Mouse (Mus musculus): Measurements from ENCODE around the gene Adamts12. TPM values are rescaled to one million over a fixed set of nuclear protein-coding genes. Genes with fewer than 3 reads are reported as not detected.
A peak's percentile ranks its signal among the peaks of the same experiment; 100 is the strongest.

The Adamts12 gene
- polyA plus RNA-seq, 1 experiment from 2014 or later, result 1.7 TPM

GRCm38 (mm10) chr15:11364112-11364511, 299.5 kb downstream of the Adamts12 start:
- H3K4me2 ChIP-seq (ENCODE audit: low read depth, low read length), result no peak overlapping the region
- H3K9ac ChIP-seq (ENCODE audit: low read depth, low read length), result no peak overlapping the region
- H3K27me3 ChIP-seq (replicated peaks; ENCODE audit: control insufficient read depth, insufficient read depth, low read length), result no peaks in the 10 kb centered on the region
- no peaks in the 10 kb centered on the region for H3K9me3 ChIP-seq (ENCODE audit: control insufficient read depth, low read length)
- WGBS, result 38% methylated on average over 2 of the region's 2 CpGs
- no peaks in the 10 kb centered on the region for H3K36me3 ChIP-seq (ENCODE audit: control insufficient read depth, insufficient read depth, low read length)
- H3K4me1 ChIP-seq (ENCODE audit: control insufficient read depth, insufficient read depth, low read length), result no peaks in the 10 kb centered on the region
- no peak for ATAC-seq
- H3K4me3 ChIP-seq (ENCODE audit: low read length), result no peak overlapping the region
- H3K27ac ChIP-seq (ENCODE audit: low read length), result no peak overlapping the region

- H3K27ac ChIP-seq (ENCODE audit: low read length), result no peak overlapping the region
- H3K4me3 ChIP-seq (ENCODE audit: low read length), result no peak overlapping the region
- H3K36me3 ChIP-seq (ENCODE audit: control insufficient read depth, insufficient read depth, low read length), result no peaks in the 10 kb centered on the region
- no peaks in the 10 kb centered on the region for H3K9me3 ChIP-seq (ENCODE audit: control insufficient read depth, low read length)
- H3K4me1 ChIP-seq (ENCODE audit: control insufficient read depth, insufficient read depth, low read length), result no peaks in the 10 kb centered on the region
- 96% methylated on average over 1 of the region's 1 CpGs for WGBS
- H3K9ac ChIP-seq (ENCODE audit: low read depth, low read length), result no peak overlapping the region
- ATAC-seq, result no peak
- H3K27me3 ChIP-seq (replicated peaks; ENCODE audit: control insufficient read depth, insufficient read depth, low read length), result no peaks in the 10 kb centered on the region
- H3K4me2 ChIP-seq (ENCODE audit: low read depth, low read length), result no peak overlapping the region
These were observed 300.2 kb downstream of the Adamts12 start for GRCm38 (mm10) chr15:11364795-11365194.

- Histone ChIP-seq H3K27ac (ENCODE audit: low read length) (no peak overlapping the region), H3K4me1 (ENCODE audit: control insufficient read depth, insufficient read depth, low read length) (no peaks in the 10 kb centered on the region), H3K9me3 (ENCODE audit: control insufficient read depth, low read length) (no peaks in the 10 kb centered on the region), H3K36me3 (ENCODE audit: control insufficient read depth, insufficient read depth, low read length) (no peaks in the 10 kb centered on the region), H3K4me3 (ENCODE audit: low read length) (no peak overlapping the region), H3K27me3 (replicated peaks; ENCODE audit: control insufficient read depth, insufficient read depth, low read length) (no peaks in the 10 kb centered on the region), H3K9ac (ENCODE audit: low read depth, low read length) (no peak overlapping the region), H3K4me2 (ENCODE audit: low read depth, low read length) (no peak overlapping the region)
- 66% methylated on average over 3 of the region's 3 CpGs for WGBS
- no peak for ATAC-seq
These were observed 305.0 kb downstream of the Adamts12 start for GRCm38 (mm10) chr15:11369572-11369971.

- no peak overlapping the region for H3K27ac ChIP-seq (ENCODE audit: low read length)
- no peak overlapping the region for H3K4me2 ChIP-seq (ENCODE audit: low read depth, low read length)
- 67% methylated on average over 7 of the region's 7 CpGs for WGBS
- H3K36me3 ChIP-seq (ENCODE audit: control insufficient read depth, insufficient read depth, low read length), result no peaks in the 10 kb centered on the region
- no peak overlapping the region for H3K4me3 ChIP-seq (ENCODE audit: low read length)
- no peak for ATAC-seq
- H3K9ac ChIP-seq (ENCODE audit: low read depth, low read length), result no peak overlapping the region
- peaks cover 3% of the 10 kb centered on the region; the same call in 1 of the 2 replicates for H3K4me1 ChIP-seq (ENCODE audit: control insufficient read depth, insufficient read depth, low read length)
- H3K9me3 ChIP-seq (ENCODE audit: control insufficient read depth, low read length), result no peaks in the 10 kb centered on the region
- no peaks in the 10 kb centered on the region for H3K27me3 ChIP-seq (replicated peaks; ENCODE audit: control insufficient read depth, insufficient read depth, low read length)
These were observed 306.0 kb downstream of the Adamts12 start for GRCm38 (mm10) chr15:11370477-11371085.

GRCm38 (mm10) chr15:11379431-11380086, 315.0 kb downstream of the Adamts12 start:
- Histone ChIP-seq H3K4me3 (ENCODE audit: low read length) (no peak overlapping the region), H3K9me3 (ENCODE audit: control insufficient read depth, low read length) (no peaks in the 10 kb centered on the region), H3K27me3 (replicated peaks; ENCODE audit: control insufficient read depth, insufficient read depth, low read length) (no peaks in the 10 kb centered on the region), H3K36me3 (ENCODE audit: control insufficient read depth, insufficient read depth, low read length) (peaks cover 10% of the 10 kb centered on the region), H3K27ac (ENCODE audit: low read length) (no peak overlapping the region), H3K4me1 (ENCODE audit: control insufficient read depth, insufficient read depth, low read length) (peaks cover 3% of the 10 kb centered on the region; the same call in 1 of the 2 replicates), H3K4me2 (ENCODE audit: low read depth, low read length) (no peak overlapping the region), H3K9ac (ENCODE audit: low read depth, low read length) (no peak overlapping the region)
- WGBS, result 82% methylated on average over 8 of the region's 8 CpGs
- peak; percentile 23; the same call in 1 of the 2 replicates for ATAC-seq

- no peak overlapping the region for H3K4me3 ChIP-seq (ENCODE audit: low read length)
- H3K36me3 ChIP-seq (ENCODE audit: control insufficient read depth, insufficient read depth, low read length), result peaks cover 14% of the 10 kb centered on the region
- WGBS, result 46% methylated on average over 8 of the region's 8 CpGs
- H3K9ac ChIP-seq (ENCODE audit: low read depth, low read length), result no peak overlapping the region
- no peak overlapping the region for H3K4me2 ChIP-seq (ENCODE audit: low read depth, low read length)
- peak; percentile 39 for ATAC-seq
- peaks cover 2% of the 10 kb centered on the region; the same call in 1 of the 2 replicates for H3K4me1 ChIP-seq (ENCODE audit: control insufficient read depth, insufficient read depth, low read length)
- no peak overlapping the region for H3K27ac ChIP-seq (ENCODE audit: low read length)
- H3K9me3 ChIP-seq (ENCODE audit: control insufficient read depth, low read length), result no peaks in the 10 kb centered on the region
- H3K27me3 ChIP-seq (replicated peaks; ENCODE audit: control insufficient read depth, insufficient read depth, low read length), result no peaks in the 10 kb centered on the region
These were observed 315.5 kb downstream of the Adamts12 start for GRCm38 (mm10) chr15:11380087-11380530.

- no peaks in the 10 kb centered on the region for H3K27me3 ChIP-seq (replicated peaks; ENCODE audit: control insufficient read depth, insufficient read depth, low read length)
- WGBS, result 82% methylated on average over 8 of the region's 8 CpGs
- ATAC-seq, result no peak
- H3K4me1 ChIP-seq (ENCODE audit: control insufficient read depth, insufficient read depth, low read length), result no peaks in the 10 kb centered on the region
- no peak overlapping the region for H3K9ac ChIP-seq (ENCODE audit: low read depth, low read length)
- no peak overlapping the region for H3K27ac ChIP-seq (ENCODE audit: low read length)
- H3K4me2 ChIP-seq (ENCODE audit: low read depth, low read length), result no peak overlapping the region
- no peaks in the 10 kb centered on the region for H3K9me3 ChIP-seq (ENCODE audit: control insufficient read depth, low read length)
- H3K4me3 ChIP-seq (ENCODE audit: low read length), result no peak overlapping the region
- peaks cover 19% of the 10 kb centered on the region for H3K36me3 ChIP-seq (ENCODE audit: control insufficient read depth, insufficient read depth, low read length)
These were observed 316.0 kb downstream of the Adamts12 start for GRCm38 (mm10) chr15:11380616-11381015.

- Histone ChIP-seq H3K27me3 (replicated peaks; ENCODE audit: control insufficient read depth, insufficient read depth, low read length) (no peaks in the 10 kb centered on the region), H3K9me3 (ENCODE audit: control insufficient read depth, low read length) (no peaks in the 10 kb centered on the region), H3K27ac (ENCODE audit: low read length) (no peak overlapping the region), H3K4me3 (ENCODE audit: low read length) (no peak overlapping the region), H3K36me3 (ENCODE audit: control insufficient read depth, insufficient read depth, low read length) (peaks cover 33% of the 10 kb centered on the region), H3K4me2 (ENCODE audit: low read depth, low read length) (no peak overlapping the region), H3K4me1 (ENCODE audit: control insufficient read depth, insufficient read depth, low read length) (no peaks in the 10 kb centered on the region), H3K9ac (ENCODE audit: low read depth, low read length) (no peak overlapping the region)
- 78% methylated on average over 12 of the region's 12 CpGs for WGBS
- ATAC-seq, result no peak
These were observed 318.0 kb downstream of the Adamts12 start for GRCm38 (mm10) chr15:11382585-11382984.

GRCm38 (mm10) chr15:11383796-11384195, 319.2 kb downstream of the Adamts12 start:
- 96% methylated on average over 21 of the region's 21 CpGs for WGBS
- H3K36me3 ChIP-seq (ENCODE audit: control insufficient read depth, insufficient read depth, low read length), result peaks cover 35% of the 10 kb centered on the region
- no peaks in the 10 kb centered on the region for H3K27me3 ChIP-seq (replicated peaks; ENCODE audit: control insufficient read depth, insufficient read depth, low read length)
- H3K4me2 ChIP-seq (ENCODE audit: low read depth, low read length), result no peak overlapping the region
- no peak for ATAC-seq
- no peak overlapping the region for H3K9ac ChIP-seq (ENCODE audit: low read depth, low read length)
- H3K27ac ChIP-seq (ENCODE audit: low read length), result no peak overlapping the region
- H3K9me3 ChIP-seq (ENCODE audit: control insufficient read depth, low read length), result no peaks in the 10 kb centered on the region
- no peaks in the 10 kb centered on the region for H3K4me1 ChIP-seq (ENCODE audit: control insufficient read depth, insufficient read depth, low read length)
- no peak overlapping the region for H3K4me3 ChIP-seq (ENCODE audit: low read length)

All from intestine, embryonic 16.5 days (tissue).